Mouse (Mus musculus): Measurements from ENCODE around the gene Rpl7a. TPM values are rescaled to one million over a fixed set of nuclear protein-coding genes. Genes with fewer than 3 reads are reported as not detected.

Gene Rpl7a
- 331 TPM for polyA plus RNA-seq (2017; shearing (Covaris generic))

DNA sequence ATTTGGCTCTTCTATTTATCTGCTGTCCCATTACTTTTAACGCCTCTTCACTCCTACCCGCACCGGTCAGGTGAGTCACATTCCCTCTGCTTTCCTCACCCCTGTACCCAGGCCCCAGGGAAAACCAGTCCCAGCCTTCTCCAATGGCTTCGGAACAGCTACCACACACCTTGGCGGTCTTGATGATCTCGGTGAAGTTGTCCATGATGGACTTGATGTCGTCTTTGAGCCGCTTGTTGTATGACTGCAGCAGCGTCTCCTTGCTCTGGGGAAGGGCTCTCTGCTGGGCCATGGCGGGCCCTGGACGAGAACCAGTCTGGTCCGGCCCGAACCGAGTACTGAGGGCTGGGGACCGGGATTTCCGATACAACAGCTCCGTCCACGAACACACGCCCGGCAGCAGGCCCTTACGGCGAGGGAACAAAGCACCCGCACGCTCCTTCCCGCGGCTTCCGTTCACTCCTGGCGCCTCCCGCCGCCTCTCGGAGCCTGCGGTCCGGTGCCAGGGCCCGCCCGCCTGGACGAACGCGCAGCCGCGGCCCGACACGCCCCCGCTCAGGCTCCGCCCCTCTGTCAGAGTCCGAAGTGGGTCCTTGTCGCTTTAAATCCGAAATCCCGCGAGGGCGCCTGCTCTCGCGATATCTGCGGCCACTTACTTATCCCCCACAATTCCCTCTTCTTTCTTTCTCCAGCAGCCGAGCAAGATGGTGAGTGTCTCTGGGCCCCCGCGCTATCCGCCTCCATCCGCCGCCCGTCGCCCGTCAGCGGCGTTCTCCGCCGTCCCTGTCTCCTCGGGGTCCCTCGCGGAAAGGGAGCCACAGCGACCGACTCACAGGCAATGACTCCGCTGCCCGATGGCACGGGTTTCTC is at the start of gene Rpl7a, which contains the start of gene Med22:
Gene Rpl7a, plus strand, starts transcription at position 641 of the 870 bp plus-strand sequence.
Gene Med22, minus strand, starts transcription at position 554 of the 870 bp plus-strand sequence.

DNA sequence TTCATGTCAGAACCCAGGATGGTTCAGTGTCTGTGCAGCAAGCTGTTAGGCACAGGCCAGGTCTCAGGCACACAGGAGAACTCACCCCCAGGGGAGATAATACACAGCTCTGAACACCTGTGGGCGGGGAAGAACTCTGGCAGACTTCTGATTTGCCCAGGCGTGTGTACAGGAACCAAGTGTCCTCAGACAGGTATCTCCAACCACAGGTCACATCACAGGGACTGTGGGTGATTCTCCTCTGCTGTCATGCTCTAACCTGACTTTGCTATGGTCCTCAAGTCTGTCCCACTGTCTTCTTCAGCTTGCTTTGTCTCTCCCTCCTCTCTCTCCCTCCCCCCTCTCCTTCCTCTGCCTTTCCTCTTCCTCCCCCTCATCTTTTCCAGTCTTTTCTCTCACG is 45.7 kb upstream of the Rpl7a start, which contains the start of gene Abo:
Gene Abo, minus strand, starts transcription at position 101 of the 400 bp plus-strand sequence.

DNA sequence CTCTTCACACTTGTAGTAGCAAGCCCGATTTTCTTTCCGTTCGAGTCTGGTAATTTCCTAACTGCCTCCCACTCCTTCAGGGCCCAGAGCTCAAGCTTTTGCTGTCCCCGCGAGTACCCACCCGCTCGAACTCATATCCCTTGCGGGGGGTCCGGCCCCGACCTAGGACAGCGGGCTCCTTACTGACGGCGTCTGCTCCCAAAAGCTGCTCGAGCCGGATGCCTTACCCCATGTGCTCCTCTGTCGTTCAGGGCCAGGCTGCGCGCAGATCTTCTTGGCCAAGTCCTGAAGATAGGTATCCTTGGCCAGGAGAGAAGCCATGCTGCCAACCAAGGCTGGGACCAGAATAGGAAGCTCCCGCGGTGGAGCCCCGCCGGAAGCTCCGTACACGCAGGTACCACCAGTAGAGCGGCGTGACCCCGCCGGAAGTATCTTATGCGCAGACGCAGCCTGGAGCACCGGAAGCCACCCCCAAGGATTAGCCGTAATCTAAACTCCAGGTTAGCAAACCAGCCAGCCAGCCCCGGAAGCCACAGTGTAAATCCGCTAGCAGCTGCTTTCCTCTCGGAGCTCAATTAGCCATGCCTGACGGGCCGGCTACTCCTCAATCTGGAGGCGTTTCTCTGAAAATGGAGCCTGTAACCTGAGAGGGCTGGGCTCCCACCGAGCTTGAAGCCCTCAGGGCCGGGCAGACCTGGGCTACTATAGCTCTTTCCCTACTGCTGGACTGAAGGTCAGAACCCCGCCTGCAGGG is 7.9 kb upstream of the Rpl7a start, which contains the start of gene Surf6:
Gene Surf6, minus strand, starts transcription at position 413 of the 754 bp plus-strand sequence.

DNA sequence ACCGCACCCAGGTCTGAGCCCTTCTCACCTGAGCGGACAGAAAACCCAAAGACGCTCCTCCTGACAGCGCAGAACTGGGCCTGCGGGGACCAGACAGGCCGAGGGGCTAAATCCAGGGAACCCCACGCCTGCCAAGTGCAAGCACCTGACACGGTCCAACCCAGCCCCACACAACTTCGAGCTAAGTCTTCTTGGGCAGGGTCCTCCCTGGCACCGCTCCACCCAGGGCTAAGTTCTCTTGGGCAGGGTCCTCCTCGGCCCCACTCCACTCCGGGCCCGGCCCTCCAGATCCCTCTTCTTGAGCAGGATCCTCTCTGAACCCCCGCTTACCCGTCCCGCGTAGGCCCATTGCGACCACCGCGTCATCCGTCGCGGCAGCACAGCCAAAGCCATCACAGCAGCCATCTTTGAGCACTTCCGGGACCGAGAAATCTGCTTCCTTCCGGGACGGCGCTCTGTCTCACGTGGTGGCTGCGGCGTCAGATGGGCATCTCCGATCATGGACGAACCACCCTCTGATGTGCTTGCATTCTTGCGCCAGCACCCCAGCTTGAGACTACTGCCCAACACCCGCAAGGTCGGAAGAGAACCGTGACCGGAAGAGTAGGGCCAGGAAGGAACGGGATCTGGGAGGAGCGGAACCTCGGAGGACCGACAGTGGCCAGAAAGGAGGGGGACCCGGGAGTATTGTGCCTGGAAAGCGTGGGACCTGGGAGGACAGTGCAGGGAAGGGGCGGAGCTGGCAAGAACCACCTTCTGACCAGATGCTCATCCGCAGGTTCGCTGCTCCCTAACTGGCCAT is 5.6 kb downstream of the Rpl7a start, which contains the start of the genes Surf2 and Surf1:
Gene Surf2, plus strand, starts transcription at position 441 of the 802 bp plus-strand sequence.
Gene Surf1, minus strand, starts transcription at position 604 of the 802 bp plus-strand sequence.

DNA sequence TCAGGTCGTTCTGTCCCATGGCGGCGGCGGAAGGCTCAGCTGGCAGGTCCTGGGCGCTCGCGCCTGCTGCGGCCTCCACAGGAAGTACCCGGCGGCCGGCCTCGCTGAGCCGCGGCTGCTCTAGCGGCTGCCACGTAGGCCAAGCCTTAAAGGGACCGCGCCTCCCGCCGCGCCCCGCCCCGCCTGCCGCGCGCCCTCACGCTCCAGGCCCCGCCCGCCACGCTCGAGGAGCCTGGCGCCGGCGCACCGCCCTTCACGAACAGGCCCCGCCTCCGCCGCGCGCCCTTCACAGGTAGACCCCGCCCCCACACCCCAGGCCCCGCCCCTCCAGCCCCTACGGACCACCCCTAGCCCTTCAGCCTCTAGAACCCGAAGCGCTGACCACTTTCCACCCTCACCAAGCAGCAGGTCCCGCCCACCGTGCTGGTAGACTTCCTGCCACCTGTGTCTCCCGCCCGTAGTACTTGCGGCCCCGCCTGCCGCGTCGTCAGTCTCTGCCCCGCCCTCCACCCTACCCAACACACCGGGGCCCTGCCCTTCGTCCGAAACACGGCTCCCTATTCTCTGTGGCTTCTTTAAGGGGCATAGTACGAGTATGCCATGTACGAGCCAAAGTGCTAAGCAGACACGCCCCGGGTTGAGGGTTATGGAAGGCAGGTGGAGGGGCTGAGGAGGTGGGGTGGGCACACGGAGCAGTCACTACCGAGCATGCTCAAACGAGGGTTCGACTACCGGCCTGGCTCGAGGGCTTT is 22.9 kb downstream of the Rpl7a start, which contains the start of the genes Surf4 and Stkld1:
Gene Surf4, minus strand, starts transcription at position 625 of the 752 bp plus-strand sequence.
Gene Stkld1, plus strand, starts transcription at position 744 of the 752 bp plus-strand sequence.

Other genes starting within 250 kb of the Rpl7a start
- 0.61 TPM for gene Lcn4, start 239.5 kb upstream of the Rpl7a start, polyA plus RNA-seq (2017; shearing (Covaris generic))
- not detected for gene Abo, start 45.8 kb upstream of the Rpl7a start, polyA plus RNA-seq (2017; shearing (Covaris generic))
- 49.4 TPM for gene Surf6, start 7.9 kb upstream of the Rpl7a start, polyA plus RNA-seq (2017; shearing (Covaris generic))
- 35.2 TPM for gene Med22, start 87 bp upstream of the Rpl7a start, polyA plus RNA-seq (2017; shearing (Covaris generic))
- gene Surf2, start 5.6 kb downstream of the Rpl7a start, polyA plus RNA-seq (2017; shearing (Covaris generic)) = 67.2 TPM
- gene Surf1, start 5.8 kb downstream of the Rpl7a start, polyA plus RNA-seq (2017; shearing (Covaris generic)) = 126 TPM
- gene Surf4, start 23.2 kb downstream of the Rpl7a start, polyA plus RNA-seq (2017; shearing (Covaris generic)) = 175 TPM
- gene Stkld1, start 23.3 kb downstream of the Rpl7a start, polyA plus RNA-seq (2017; shearing (Covaris generic)) = 0.59 TPM
- 86.1 TPM for gene Rexo4, start 53.6 kb downstream of the Rpl7a start, polyA plus RNA-seq (2017; shearing (Covaris generic))
- gene Adamts13, start 62.7 kb downstream of the Rpl7a start, polyA plus RNA-seq (2017; shearing (Covaris generic)) = not detected
- 27.9 TPM for gene Cacfd1, start 99.2 kb downstream of the Rpl7a start, polyA plus RNA-seq (2017; shearing (Covaris generic))
- gene Slc2a6, start 117.2 kb downstream of the Rpl7a start, polyA plus RNA-seq (2017; shearing (Covaris generic)) = 2.7 TPM
- gene Mymk, start 161.4 kb downstream of the Rpl7a start, polyA plus RNA-seq (2017; shearing (Covaris generic)) = not detected
- 0.66 TPM for gene Adamtsl2, start 168.6 kb downstream of the Rpl7a start, polyA plus RNA-seq (2017; shearing (Covaris generic))
- gene Fam163b, start 231.7 kb downstream of the Rpl7a start, polyA plus RNA-seq (2017; shearing (Covaris generic)) = not detected